Mouse (Mus musculus) lung, adult 2 months (tissue): ENCODE data around the gene Ppp1r11.

Experiments
- CTCF ChIP-seq: fragments of 200-500 bp; IDR thresholded peaks from 2 replicates; pipeline ENCODE4 v1.5.1; 2011; ENCODE audit warnings: mild to moderate bottlenecking, low read length, control low read depth; ENCODE audit not compliant: insufficient read depth
- POLR2A ChIP-seq: fragments of 200-500 bp; IDR thresholded peaks from 2 replicates; pipeline ENCODE4 v1.6.1; 2011; ENCODE audit warnings: low read depth, mild to moderate bottlenecking, control low read depth, low read length, borderline replicate concordance; ENCODE audit errors: extremely low read depth

DNA sequence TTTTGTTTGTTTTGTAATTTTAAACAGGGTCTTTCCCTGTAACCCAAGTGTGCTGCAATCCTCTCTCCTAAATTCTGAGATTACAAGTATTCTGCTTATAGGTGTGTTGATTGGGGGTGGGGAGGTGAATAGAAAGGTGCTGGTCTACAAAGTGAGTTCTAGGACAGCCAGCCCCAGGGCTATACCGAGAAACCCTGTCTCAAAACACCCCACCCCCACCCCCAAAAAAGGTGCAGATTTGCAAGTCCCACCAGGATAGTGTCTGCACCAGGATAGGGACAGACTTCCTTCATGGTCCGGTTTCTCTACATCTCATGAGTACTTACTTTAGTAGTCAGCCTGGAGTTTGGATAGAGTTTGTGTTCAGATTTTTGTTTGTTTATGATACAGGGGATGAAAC lies 46.9 kb upstream of the Ppp1r11 start:
- TF ChIP-seq CTCF = no peak
- TF ChIP-seq POLR2A = no peak
